Comparison of ENCODE assay signal across 8 mouse cellular contexts in the genomic region with DNA sequence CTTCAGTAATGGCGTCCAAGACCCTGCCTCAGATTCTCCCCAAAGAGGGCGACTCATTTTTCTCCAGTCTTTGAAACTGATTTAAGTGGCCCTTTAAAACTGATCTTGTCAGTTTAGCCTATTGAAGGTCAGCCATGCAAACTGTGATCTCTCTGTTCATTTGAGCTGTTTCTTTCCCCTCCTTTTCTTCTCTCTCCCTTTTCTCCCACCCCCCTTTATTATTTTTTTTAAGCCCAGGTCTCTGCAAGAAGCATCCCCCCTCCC. TPM values are rescaled to one million over a fixed set of nuclear protein-coding genes. Genes with fewer than 3 reads are reported as not detected.
DNase-seq lines count a peak whose midpoint lies in the region; ATAC-seq lines count a peak whose summit lies in the region.

No protein-coding gene starts in this region.

- H3K36me3 ChIP-seq in kidney, embryonic 14.5 days (ENCODE audit: control insufficient read depth, insufficient read depth, low read length), result peaks cover 63% of the 10 kb centered on the region
- peaks cover 68% of the 10 kb centered on the region for H3K36me3 ChIP-seq in forebrain, embryonic 10.5 days (replicated peaks)
- peaks cover 46% of the 10 kb centered on the region for H3K36me3 ChIP-seq in limb, embryonic 10.5 days
- H3K36me3 ChIP-seq in neural tube, embryonic 13.5 days, result peaks cover 19% of the 10 kb centered on the region; the same call in 1 of the 2 replicates

- H3K27me3 ChIP-seq in kidney, embryonic 14.5 days (ENCODE audit: control insufficient read depth, insufficient read depth, low read length), result no peaks in the 10 kb centered on the region
- H3K27me3 ChIP-seq in forebrain, embryonic 10.5 days (ENCODE audit: poor library complexity, severe bottlenecking), result peaks cover 89% of the 10 kb centered on the region
- H3K27me3 ChIP-seq in limb, embryonic 10.5 days (ENCODE audit: low read depth, poor library complexity, severe bottlenecking), result no peaks in the 10 kb centered on the region
- no peaks in the 10 kb centered on the region for H3K27me3 ChIP-seq in neural tube, embryonic 13.5 days

- peak overlapping the region; percentile 96 for H3K4me3 ChIP-seq in kidney, embryonic 14.5 days (ENCODE audit: low read length)
- peak overlapping the region; percentile 84 for H3K4me3 ChIP-seq in forebrain, embryonic 10.5 days
- peak overlapping the region; percentile 92 for H3K4me3 ChIP-seq in limb, embryonic 10.5 days
- H3K4me3 ChIP-seq in neural tube, embryonic 13.5 days, result peak overlapping the region; percentile 92

- H3K9me3 ChIP-seq in kidney, embryonic 14.5 days (ENCODE audit: control insufficient read depth, low read length), result no peaks in the 10 kb centered on the region
- no peaks in the 10 kb centered on the region for H3K9me3 ChIP-seq in forebrain, embryonic 10.5 days
- no peaks in the 10 kb centered on the region for H3K9me3 ChIP-seq in limb, embryonic 10.5 days (replicated peaks)
- H3K9me3 ChIP-seq in neural tube, embryonic 13.5 days, result no peaks in the 10 kb centered on the region

- H3K4me2 ChIP-seq in kidney, embryonic 14.5 days (replicated peaks; ENCODE audit: low read depth, low read length), result peak overlapping the region; percentile 82
- H3K4me2 ChIP-seq in neural tube, embryonic 13.5 days, result peak overlapping the region; percentile 90

- ATAC-seq in kidney, embryonic 14.5 days (ENCODE audit: low FRiP score, low TSS enrichment), result no peak
- no peak for ATAC-seq in neural tube, embryonic 13.5 days (ENCODE audit: low read depth)

- 3% methylated on average over 2 of the region's 2 CpGs for WGBS in kidney, embryonic 14.5 days
- WGBS in forebrain, embryonic 10.5 days, result 0% methylated on average over 2 of the region's 2 CpGs
- 14% methylated on average over 2 of the region's 2 CpGs for WGBS in limb, embryonic 10.5 days
- 17% methylated on average over 2 of the region's 2 CpGs for WGBS in neural tube, embryonic 13.5 days

- DNase-seq in kidney, postnatal 25 days, result no peak
- DNase-seq in forebrain, embryonic 10.5 days (ENCODE audit: extremely low spot score, low spot score), result no peak
- no peak for DNase-seq in limb, embryonic 10.5 days (ENCODE audit: low spot score)
- no peak for DNase-seq in right cerebral cortex, adult 18-20 months
- no peak for DNase-seq in urinary bladder, postnatal 10 days (ENCODE audit: low spot score)
- DNase-seq in gastrocnemius, postnatal 10 days, result no peak

- peak overlapping the region; percentile 100 for H3K9ac ChIP-seq in kidney, embryonic 14.5 days (ENCODE audit: low read depth, low read length)
- H3K9ac ChIP-seq in neural tube, embryonic 13.5 days, result peak overlapping the region; percentile 96

- no peaks in the 10 kb centered on the region for H3K4me1 ChIP-seq in kidney, embryonic 14.5 days (ENCODE audit: control insufficient read depth, insufficient read depth, low read length)
- H3K4me1 ChIP-seq in forebrain, embryonic 10.5 days, result peaks cover 90% of the 10 kb centered on the region
- H3K4me1 ChIP-seq in limb, embryonic 10.5 days, result peaks cover 67% of the 10 kb centered on the region
- H3K4me1 ChIP-seq in neural tube, embryonic 13.5 days (replicated peaks), result peaks cover 62% of the 10 kb centered on the region

- peak overlapping the region; percentile 100; the same call in 1 of the 2 replicates for H3K27ac ChIP-seq in kidney, embryonic 14.5 days (ENCODE audit: low read depth, low read length)
- H3K27ac ChIP-seq in forebrain, embryonic 10.5 days, result peak overlapping the region; percentile 98
- peak overlapping the region; percentile 100 for H3K27ac ChIP-seq in limb, embryonic 10.5 days
- peak overlapping the region; percentile 100 for H3K27ac ChIP-seq in neural tube, embryonic 13.5 days (replicated peaks)

RNA-seq across cellular contexts. Expression of a gene that starts 11.2 kb away (rescaled TPM):
- polyA plus RNA-seq in kidney, embryonic 14.5 days (2014; fragmentation: Nextera tagmentation; extraction: Ambion mirVana), result 310 and 320 TPM in 2 replicates
- polyA plus RNA-seq in forebrain, embryonic 10.5 days (2016; fragmentation: Nextera tagmentation; extraction: Ambion mirVana), result 82.3 and 82.7 TPM in 2 replicates
- 48.0 and 56.8 TPM in 2 replicates for polyA plus RNA-seq in limb, embryonic 10.5 days (2016; fragmentation: Nextera tagmentation; extraction: Ambion mirVana)
- polyA plus RNA-seq in neural tube, embryonic 13.5 days (2015; fragmentation: Nextera tagmentation; extraction: Ambion mirVana), result 85.5 and 87.8 TPM in 2 replicates
- 10 to 100 TPM; 32.7 to 39.2 TPM for total RNA-seq in gastrocnemius, postnatal 10 days (2021)
